Mouse (Mus musculus): Measurements from ENCODE around the gene C1qtnf9.

DNA sequence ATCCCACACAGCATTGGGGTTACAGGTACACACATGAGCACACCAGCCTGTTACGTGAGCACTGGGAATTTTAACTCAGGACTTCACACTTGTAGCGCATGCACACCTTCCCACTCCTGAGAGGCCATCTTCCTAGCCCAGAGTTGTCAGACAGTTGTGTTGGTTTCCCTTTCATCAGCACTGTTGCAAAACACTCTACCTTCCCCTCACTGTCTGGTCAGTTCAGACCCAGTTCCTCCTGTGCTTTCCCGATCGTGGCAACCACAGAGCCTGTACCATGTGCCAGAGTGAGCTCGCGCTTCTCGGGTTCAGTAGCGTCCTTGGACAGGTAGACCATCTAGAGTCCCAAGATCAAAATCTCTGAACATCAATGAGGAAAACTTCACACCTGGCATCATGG lies 10.7 kb upstream of the C1qtnf9 start:
- TF ChIP-seq CTCF (IDR thresholded peaks at IDR 0.05; ENCODE audit: low read depth, low read length) (no peak), POLR2A (IDR thresholded peaks at IDR 0.05; ENCODE audit: borderline replicate concordance, low read depth, low read length) (no peak)

Measured in bone marrow macrophage, adult 2 months (primary cell).